Mouse (Mus musculus) midbrain, embryonic 14.5 days (tissue): Measurements from ENCODE around the gene Olfr645. TPM values are rescaled to one million over a fixed set of nuclear protein-coding genes. Genes with fewer than 3 reads are reported as not detected.

Experiments used
- ATAC-seq: fragments of 200-750 bp; cut with Nextera tagmentation; 2 replicates; pipeline ENCODE4 v1.8.0; 2017; ENCODE audit warnings: moderate number of reproducible peaks, moderate library complexity; ENCODE audit not compliant: low FRiP score, low TSS enrichment
- DNase-seq: peaks from one replicate; pipeline ENCODE4 v3.0.0-alpha.2; 2015
- H3K27ac ChIP-seq: fragments of 300-500 bp; sonication (generic); replicated peaks from 2 replicates; pipeline ENCODE4 v1.5.1; 2014; ENCODE audit warnings: mild to moderate bottlenecking, low read depth, low read length, moderate library complexity
- H3K27me3 ChIP-seq: fragments of 300-500 bp; sonication (generic); 2 replicates; pipeline ENCODE4 v1.6.1; 2014; ENCODE audit warnings: low read length, control low read depth, mixed read lengths; ENCODE audit not compliant: control insufficient read depth, insufficient read depth
- H3K36me3 ChIP-seq: fragments of 300-500 bp; sonication (generic); 2 replicates; pipeline ENCODE4 v1.6.1; 2014; ENCODE audit warnings: low read length, control low read depth; ENCODE audit not compliant: control insufficient read depth, insufficient read depth
- H3K4me1 ChIP-seq: fragments of 300-500 bp; sonication (generic); 2 replicates; pipeline ENCODE4 v1.6.1; 2014; ENCODE audit warnings: mild to moderate bottlenecking, antibody characterized with exemption, low read length, control low read depth; ENCODE audit not compliant: control insufficient read depth, insufficient read depth
- H3K4me2 ChIP-seq: fragments of 300-500 bp; sonication (generic); 2 replicates; pipeline ENCODE4 v1.6.1; 2014; ENCODE audit warnings: mild to moderate bottlenecking, low read length, moderate library complexity
- H3K4me3 ChIP-seq: fragments of 300-500 bp; sonication (generic); replicated peaks from 2 replicates; pipeline ENCODE4 v1.5.1; 2014; ENCODE audit warnings: low read depth, low read length
- H3K9ac ChIP-seq: fragments of 300-500 bp; sonication (generic); replicated peaks from 2 replicates; pipeline ENCODE4 v1.6.1; 2014; ENCODE audit warnings: mild to moderate bottlenecking, low read length, moderate library complexity
- H3K9me3 ChIP-seq: fragments of 300-500 bp; sonication (generic); 2 replicates; pipeline ENCODE4 v1.6.1; 2016; ENCODE audit warnings: low read length, control low read depth, mixed read lengths; ENCODE audit not compliant: control insufficient read depth
- WGBS: fragments of 180-500 bp; shearing (Covaris S2); extraction: QIAGEN DNeasy Blood & Tissue Kit; methylation state at CpG from one replicate; pipeline ENCODE4 v1.1.7; 2014; 5-methylcytosine and 5-hydroxymethylcytosine counted together
- polyA plus RNA-seq: library from polyadenylated mRNA; unstranded; fragments of >200 nt; fragmentation: Nextera tagmentation; extraction: Ambion mirVana; gene quantifications from 2 replicates; pipeline ENCODE4 v1.2.1, GENCODE M21; 2014

Olfr645 gene
- polyA plus RNA-seq = not detected in 2 replicates

- Histone ChIP-seq H3K9ac (no peak within 1 kb of the TSS), H3K27ac (no peak within 1 kb of the TSS), H3K27me3 (no peaks in the 10 kb centered on the region), H3K4me3 (no peak within 1 kb of the TSS), H3K9me3 (no peaks in the 10 kb centered on the region), H3K4me1 (no peaks in the 10 kb centered on the region), H3K4me2 (no peak within 1 kb of the TSS), H3K36me3 (no peaks in the 10 kb centered on the region)
- ATAC-seq (no peak), DNase-seq (no peak)
- WGBS = 73% methylated on average over 1 of the region's 1 CpGs
Measured at GRCm38 (mm10) chr7:104085365-104085764, at the start of gene Olfr645. Gene Olfr645, minus strand, starts transcription at chr7:104085465.

- H3K27me3 ChIP-seq = no peaks in the 10 kb centered on the region
- H3K27ac ChIP-seq = no peak within 1 kb of the TSS
- no peak within 1 kb of the TSS for H3K4me2 ChIP-seq
- H3K9me3 ChIP-seq = no peaks in the 10 kb centered on the region
- no peaks in the 10 kb centered on the region for H3K36me3 ChIP-seq
- H3K4me1 ChIP-seq = no peaks in the 10 kb centered on the region
- ATAC-seq = no peak
- WGBS = 95% methylated on average over 5 of the region's 5 CpGs
- no peak within 1 kb of the TSS for H3K4me3 ChIP-seq
- no peak for DNase-seq
- H3K9ac ChIP-seq = no peak within 1 kb of the TSS
Measured at GRCm38 (mm10) chr7:104129726-104130125, 44.5 kb upstream of the Olfr645 start, which contains the start of gene Ubqln5. Gene Ubqln5, minus strand, starts transcription at chr7:104129826.

GRCm38 (mm10) chr7:104104757-104104972 lies 19.4 kb upstream of the Olfr645 start, which contains the start of gene Olfr646:
Gene Olfr646, plus strand, starts transcription at chr7:104104873.
- no peaks in the 10 kb centered on the region for H3K27me3 ChIP-seq
- H3K9me3 ChIP-seq = no peaks in the 10 kb centered on the region
- H3K4me1 ChIP-seq = no peaks in the 10 kb centered on the region
- H3K36me3 ChIP-seq = no peaks in the 10 kb centered on the region
- no peak within 1 kb of the TSS for H3K27ac ChIP-seq
- H3K9ac ChIP-seq = no peak within 1 kb of the TSS
- no peak within 1 kb of the TSS for H3K4me2 ChIP-seq
- DNase-seq = no peak
- H3K4me3 ChIP-seq = no peak within 1 kb of the TSS
- ATAC-seq = no peak

- no peak for DNase-seq
- H3K4me2 ChIP-seq = no peak overlapping the region
- no peaks in the 10 kb centered on the region for H3K36me3 ChIP-seq
- no peak overlapping the region for H3K4me3 ChIP-seq
- no peaks in the 10 kb centered on the region for H3K4me1 ChIP-seq
- H3K9ac ChIP-seq = no peak overlapping the region
- no peak overlapping the region for H3K27ac ChIP-seq
- no peaks in the 10 kb centered on the region for H3K9me3 ChIP-seq
- no peak for ATAC-seq
- H3K27me3 ChIP-seq = no peaks in the 10 kb centered on the region
- WGBS = 78% methylated on average over 4 of the region's 4 CpGs
Measured at GRCm38 (mm10) chr7:104103913-104104756, 18.9 kb upstream of the Olfr645 start.

- 74% methylated on average over 2 of the region's 2 CpGs for WGBS
- no peaks in the 10 kb centered on the region for H3K36me3 ChIP-seq
- H3K27me3 ChIP-seq = no peaks in the 10 kb centered on the region
- H3K27ac ChIP-seq = no peak within 1 kb of the TSS
- H3K9ac ChIP-seq = no peak within 1 kb of the TSS
- no peak within 1 kb of the TSS for H3K4me2 ChIP-seq
- no peaks in the 10 kb centered on the region for H3K4me1 ChIP-seq
- ATAC-seq (no peak), DNase-seq (no peak)
- no peaks in the 10 kb centered on the region for H3K9me3 ChIP-seq
- H3K4me3 ChIP-seq = no peak within 1 kb of the TSS
Measured at GRCm38 (mm10) chr7:104071769-104072168, 13.5 kb downstream of the Olfr645 start, which contains the start of gene Olfr644. Gene Olfr644, minus strand, starts transcription at chr7:104071869.

GRCm38 (mm10) chr7:104061345-104061744 lies 23.9 kb downstream of the Olfr645 start, which contains the start of gene 4930516K23Rik:
Gene 4930516K23Rik, minus strand, starts transcription at chr7:104061445.
- no peaks in the 10 kb centered on the region for H3K27me3 ChIP-seq
- ATAC-seq = no peak
- H3K9me3 ChIP-seq = no peaks in the 10 kb centered on the region
- H3K36me3 ChIP-seq = no peaks in the 10 kb centered on the region
- H3K4me3 ChIP-seq = no peak within 1 kb of the TSS
- 61% methylated on average over 2 of the region's 2 CpGs for WGBS
- H3K4me1 ChIP-seq = no peaks in the 10 kb centered on the region
- no peak for DNase-seq
- H3K27ac ChIP-seq = no peak within 1 kb of the TSS
- H3K9ac ChIP-seq = no peak within 1 kb of the TSS
- no peak within 1 kb of the TSS for H3K4me2 ChIP-seq

- H3K27ac ChIP-seq = no peak overlapping the region
Measured at GRCm38 (mm10) chr7:104059215-104059614, 26.1 kb downstream of the Olfr645 start.

GRCm38 (mm10) chr7:104052566-104052965 lies 32.7 kb downstream of the Olfr645 start, which contains the start of gene Olfr642:
Gene Olfr642, minus strand, starts transcription at chr7:104052666.
- H3K4me3 ChIP-seq = no peak within 1 kb of the TSS
- no peaks in the 10 kb centered on the region for H3K4me1 ChIP-seq
- ATAC-seq (no peak), DNase-seq (no peak)
- H3K9me3 ChIP-seq = no peaks in the 10 kb centered on the region
- no peak within 1 kb of the TSS for H3K9ac ChIP-seq
- no peak within 1 kb of the TSS for H3K4me2 ChIP-seq
- WGBS = 82% methylated on average over 1 of the region's 1 CpGs
- no peaks in the 10 kb centered on the region for H3K36me3 ChIP-seq
- no peaks in the 10 kb centered on the region for H3K27me3 ChIP-seq
- no peak within 1 kb of the TSS for H3K27ac ChIP-seq

More at GRCm38 (mm10) chr7:104059215-104059614, 26.1 kb downstream of the Olfr645 start:
- no peaks in the 10 kb centered on the region for H3K36me3 ChIP-seq
- no peak overlapping the region for H3K9ac ChIP-seq
- WGBS = 92% methylated on average over 1 of the region's 1 CpGs
- H3K27me3 ChIP-seq = no peaks in the 10 kb centered on the region
- H3K4me2 ChIP-seq = no peak overlapping the region
- H3K9me3 ChIP-seq = no peaks in the 10 kb centered on the region
- DNase-seq = no peak
- ATAC-seq = no peak
- no peaks in the 10 kb centered on the region for H3K4me1 ChIP-seq
- no peak overlapping the region for H3K4me3 ChIP-seq

GRCm38 (mm10) chr7:104050745-104051144 lies 34.5 kb downstream of the Olfr645 start:
- H3K9ac ChIP-seq = no peak overlapping the region
- DNase-seq = no peak
- H3K36me3 ChIP-seq = no peaks in the 10 kb centered on the region
- no peak overlapping the region for H3K4me2 ChIP-seq
- H3K9me3 ChIP-seq = no peaks in the 10 kb centered on the region
- no peaks in the 10 kb centered on the region for H3K4me1 ChIP-seq
- no peak overlapping the region for H3K27ac ChIP-seq
- WGBS = 92% methylated on average over 4 of the region's 4 CpGs
- no peaks in the 10 kb centered on the region for H3K27me3 ChIP-seq
- ATAC-seq = no peak
- H3K4me3 ChIP-seq = no peak overlapping the region
